Mouse (Mus musculus) cerebellum, adult 18-20 months (tissue): ENCODE data around the gene Coro1c.

Experiments
- DNase-seq, 2 experiments: peaks; one replicate each; pipeline ENCODE4 v3.0.0; 2021

The Coro1c gene

GRCm38 (mm10) chr5:113908592-113909441 is at the start of gene Coro1c:
Gene Coro1c (minus strand): TSS chr5:113908758.
- peak; percentile 97 to 100 for DNase-seq

- DNase-seq = peak; percentile 80 to 81
Measured at GRCm38 (mm10) chr5:113956510-113956909, 48.0 kb upstream of the Coro1c start.

DNA sequence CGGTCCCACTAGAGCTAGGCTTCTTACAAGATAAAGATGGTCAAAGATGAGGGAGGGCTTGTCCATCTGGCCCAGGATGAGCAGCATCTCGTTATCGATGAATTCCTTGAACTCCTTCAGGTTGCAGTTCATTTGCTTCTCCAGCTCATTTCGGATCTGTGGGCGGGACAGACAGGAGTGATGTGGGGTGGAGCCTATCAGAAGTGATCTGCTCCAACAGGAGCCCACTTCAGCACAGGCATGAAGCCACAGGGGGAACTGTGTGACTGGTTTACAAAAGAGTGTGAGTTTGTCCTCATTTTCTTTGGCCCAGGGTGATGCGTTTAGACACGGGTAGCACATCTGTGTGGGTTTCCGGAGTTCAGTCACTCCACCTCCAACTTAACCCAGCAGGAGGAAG is 47.1 kb upstream of the Coro1c start:
- DNase-seq = no peak

DNA sequence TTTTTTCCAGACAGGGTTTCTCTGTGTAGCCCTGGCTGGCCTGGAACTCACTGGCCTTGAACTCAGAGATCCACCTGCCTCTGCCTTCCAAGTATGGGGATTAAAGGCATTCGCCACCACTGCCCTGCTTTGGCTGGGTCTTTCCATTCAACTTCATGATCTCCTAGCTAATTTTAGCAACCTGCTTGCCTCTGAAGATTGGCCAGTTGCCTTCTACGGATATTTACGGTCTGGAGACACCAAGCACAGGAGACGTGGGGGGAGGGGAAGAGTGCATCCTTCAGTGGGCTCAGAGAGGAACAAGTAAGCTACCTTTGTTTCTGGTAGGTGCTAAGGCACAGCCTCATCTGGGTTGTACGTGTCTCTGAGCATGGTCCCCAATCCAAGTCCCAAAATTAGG is 46.7 kb upstream of the Coro1c start:
- no peak for DNase-seq

DNA sequence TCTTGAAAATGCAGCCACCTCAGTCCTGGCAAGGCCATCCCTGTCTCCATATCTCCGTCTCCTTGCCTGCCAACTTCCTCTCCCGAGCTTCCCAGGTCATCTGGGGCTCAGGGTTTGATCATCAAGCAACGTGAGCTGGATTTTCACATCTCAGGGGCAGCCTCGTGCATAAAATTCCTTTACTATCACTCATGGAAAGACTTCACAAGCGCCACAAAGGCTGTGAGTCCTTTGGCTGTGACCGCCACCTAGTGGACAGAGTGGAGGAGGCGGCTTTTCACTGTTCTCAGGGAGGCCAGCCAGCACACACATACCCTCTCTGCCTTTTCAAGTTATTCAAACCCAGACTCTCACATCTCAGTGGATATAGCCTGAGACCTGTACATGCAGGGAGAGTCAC is 45.9 kb upstream of the Coro1c start:
- DNase-seq = peak; percentile 87 to 89

- no peak for DNase-seq
Measured at GRCm38 (mm10) chr5:113952519-113952918, 44.0 kb upstream of the Coro1c start.

DNA sequence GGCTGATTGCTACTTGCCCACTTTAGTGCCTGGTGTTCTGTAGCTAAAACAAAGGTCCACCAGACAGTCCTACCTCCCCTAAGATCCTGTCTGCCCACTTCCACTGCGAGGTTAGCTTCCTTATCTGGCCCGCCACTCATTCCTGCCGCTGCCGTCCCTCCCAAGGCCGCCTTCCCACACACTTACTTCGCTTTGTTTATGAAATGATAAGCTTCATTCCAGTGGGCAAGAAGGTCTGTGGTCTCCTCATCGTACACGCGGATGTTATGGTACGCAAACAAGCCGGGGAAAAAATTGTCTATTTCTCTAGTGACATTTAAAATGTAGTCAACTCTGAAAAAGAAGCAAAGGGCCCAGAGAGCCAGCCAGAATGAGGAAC is 43.1 kb upstream of the Coro1c start:
- DNase-seq = no peak

- DNase-seq = peak; percentile 77 to 85
Measured at GRCm38 (mm10) chr5:113950786-113951692, 42.5 kb upstream of the Coro1c start.

GRCm38 (mm10) chr5:113950133-113950532 is 41.6 kb upstream of the Coro1c start:
- DNase-seq = peak; percentile 29 to 53

GRCm38 (mm10) chr5:113947280-113947679 is 38.7 kb upstream of the Coro1c start:
- no peak for DNase-seq

GRCm38 (mm10) chr5:113945126-113945525 is 36.6 kb upstream of the Coro1c start:
- DNase-seq = no peak

DNA sequence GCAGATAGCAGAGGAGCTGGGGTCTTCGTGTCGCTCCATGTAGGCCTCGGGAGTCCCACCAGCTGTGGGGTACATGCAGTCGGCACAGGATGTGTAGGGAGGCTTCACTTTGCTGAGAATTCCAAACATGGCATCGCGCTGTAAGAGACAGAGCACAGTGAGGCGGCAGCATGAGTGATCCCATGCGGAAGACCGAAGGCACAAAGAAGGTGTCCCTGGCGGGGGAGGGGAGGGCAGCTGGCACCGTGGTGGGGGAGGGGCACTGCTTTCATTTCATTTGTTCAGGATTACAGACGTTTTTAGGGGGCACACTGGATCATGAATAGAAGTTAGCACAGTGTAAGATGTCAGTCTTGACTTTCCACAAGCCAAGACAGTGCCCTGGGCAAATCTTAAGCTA is 34.8 kb upstream of the Coro1c start:
- DNase-seq = no peak

GRCm38 (mm10) chr5:113942580-113942979 is 34.0 kb upstream of the Coro1c start:
- no peak for DNase-seq

DNA sequence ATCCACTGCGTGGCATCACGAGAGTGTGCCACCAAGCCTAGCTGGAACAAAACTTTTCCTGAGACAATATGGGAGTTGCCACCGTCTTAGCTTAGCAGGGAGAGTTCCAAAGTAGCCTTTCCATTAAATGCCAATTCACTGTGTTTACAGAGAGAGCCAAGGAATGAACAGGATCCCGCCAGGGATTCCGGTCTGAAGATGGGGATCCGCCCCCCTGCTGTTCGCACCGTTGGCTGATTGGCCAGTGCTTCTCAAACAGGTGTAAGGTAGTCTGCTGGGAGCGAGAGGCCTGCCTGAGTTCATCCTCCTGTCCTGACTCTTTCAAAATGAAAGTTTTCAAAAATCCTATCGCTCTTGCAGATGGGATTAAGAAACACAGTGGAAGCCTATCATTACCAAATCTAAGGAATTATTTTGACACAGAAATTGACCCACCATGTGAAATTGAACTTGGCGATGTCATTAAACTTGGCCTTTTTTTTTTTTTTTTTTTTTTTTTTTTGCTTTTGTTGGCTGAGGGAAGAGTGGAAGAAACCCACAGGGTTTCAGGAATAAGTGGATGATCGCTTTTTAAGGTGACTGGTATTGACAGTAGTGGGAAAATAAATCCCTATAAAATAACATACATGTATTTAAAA is 30.8 kb upstream of the Coro1c start:
- peak; percentile 33 to 39 for DNase-seq

DNA sequence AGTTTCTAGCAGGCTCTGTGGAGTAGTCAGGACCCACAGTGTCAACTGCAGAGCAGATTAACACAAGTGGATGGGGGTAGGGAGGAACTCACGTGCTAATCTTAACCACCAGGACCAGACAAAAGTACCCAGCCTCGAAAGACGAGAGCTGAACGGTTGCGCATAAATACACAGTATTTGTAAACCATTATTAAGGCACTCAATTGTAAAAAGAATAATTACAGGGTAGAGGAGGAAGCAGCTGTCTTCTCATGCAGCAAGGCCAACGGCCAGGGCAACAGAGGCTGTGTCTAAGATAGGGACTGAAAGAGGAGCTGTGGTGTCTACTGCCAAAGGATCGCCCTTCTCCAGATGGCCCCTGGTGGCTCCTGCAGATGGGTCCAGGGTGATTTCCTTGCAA is 29.1 kb upstream of the Coro1c start:
- DNase-seq = no peak

DNA sequence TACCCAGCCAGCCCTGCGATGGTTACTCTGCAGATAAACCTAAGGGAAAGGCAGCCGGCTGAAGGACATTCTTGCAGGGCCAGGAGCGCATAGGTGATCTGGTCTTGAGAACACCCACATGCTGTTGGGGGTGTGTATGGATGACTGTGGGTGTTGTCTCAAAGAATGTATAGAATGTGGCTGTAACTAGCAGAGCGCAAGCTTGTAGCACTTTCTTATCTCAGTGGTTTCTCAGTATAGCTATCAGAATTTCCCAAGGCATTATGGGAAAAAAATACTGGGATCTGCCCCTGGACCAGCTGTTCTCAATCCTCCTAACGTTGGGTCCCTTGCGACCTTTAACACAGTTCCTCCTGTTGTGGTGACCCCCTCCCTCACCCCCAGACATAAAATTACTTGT is 25.3 kb upstream of the Coro1c start:
- no peak for DNase-seq

GRCm38 (mm10) chr5:113933480-113933879 is 24.9 kb upstream of the Coro1c start:
- DNase-seq = no peak

DNA sequence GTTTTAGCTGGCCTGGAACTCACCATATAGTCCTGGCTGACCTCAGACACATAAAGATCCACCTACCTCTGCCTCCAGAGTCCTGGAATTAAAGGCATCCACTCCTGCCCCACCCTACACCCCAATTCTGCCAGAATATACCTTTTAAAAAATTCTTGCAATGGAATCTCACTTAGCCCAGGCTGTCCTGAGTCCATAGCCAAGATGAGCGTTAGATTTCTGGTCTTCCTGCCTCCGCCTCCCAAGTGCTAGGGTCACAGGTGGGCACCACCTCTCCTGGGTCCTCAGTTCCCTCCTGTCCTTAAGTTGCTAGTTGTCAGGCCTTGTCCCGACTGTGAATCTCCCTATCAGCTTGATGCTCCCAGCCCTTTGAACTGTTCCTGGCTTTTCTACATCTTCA is 23.8 kb upstream of the Coro1c start:
- no peak for DNase-seq

DNA sequence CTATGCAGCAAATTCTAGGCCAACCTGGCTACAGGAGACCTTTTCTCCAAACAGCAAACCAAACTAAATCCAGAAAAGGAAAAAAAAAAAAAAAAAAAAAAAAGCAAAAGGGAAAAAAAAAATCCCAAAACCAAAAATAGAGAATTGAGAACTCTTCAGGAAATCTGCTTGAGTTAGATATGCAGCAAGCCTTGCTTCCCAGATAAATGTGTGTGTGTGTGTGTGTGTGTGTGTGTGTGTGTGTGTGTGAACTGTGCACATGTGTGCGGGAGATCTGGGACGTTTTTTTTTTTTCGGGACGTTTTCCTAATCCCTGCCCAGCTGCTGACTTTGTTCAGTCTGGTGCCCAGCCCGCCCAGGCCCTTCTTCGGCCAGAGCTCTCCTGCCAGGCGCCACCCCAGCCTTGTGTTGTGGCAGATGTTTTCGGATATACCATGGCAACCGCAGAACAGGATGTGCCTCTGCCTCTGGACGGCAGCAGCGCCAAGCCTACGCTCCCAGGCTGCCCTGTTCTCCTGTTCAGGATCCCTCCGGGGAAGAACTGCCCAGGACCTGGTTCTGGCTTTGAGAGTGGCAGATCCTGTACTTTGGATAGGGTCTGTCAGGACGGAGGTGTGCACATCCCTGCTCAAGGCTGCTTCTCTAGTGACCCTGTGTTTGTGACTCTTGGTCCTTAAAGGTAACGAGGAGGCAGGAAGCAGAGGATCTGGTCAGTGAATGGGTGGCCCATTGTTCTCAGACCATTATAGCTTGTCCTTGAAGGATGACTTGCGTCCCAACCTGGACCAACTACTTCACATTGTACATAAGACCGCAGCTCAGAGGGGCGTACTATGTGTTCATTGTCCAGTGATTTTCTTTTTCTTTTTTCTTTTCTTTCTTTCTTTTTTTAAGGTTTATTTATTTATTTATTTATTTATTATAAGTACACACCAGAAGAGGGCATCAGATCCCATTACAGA is 22.4 kb upstream of the Coro1c start:
- DNase-seq = no peak

DNA sequence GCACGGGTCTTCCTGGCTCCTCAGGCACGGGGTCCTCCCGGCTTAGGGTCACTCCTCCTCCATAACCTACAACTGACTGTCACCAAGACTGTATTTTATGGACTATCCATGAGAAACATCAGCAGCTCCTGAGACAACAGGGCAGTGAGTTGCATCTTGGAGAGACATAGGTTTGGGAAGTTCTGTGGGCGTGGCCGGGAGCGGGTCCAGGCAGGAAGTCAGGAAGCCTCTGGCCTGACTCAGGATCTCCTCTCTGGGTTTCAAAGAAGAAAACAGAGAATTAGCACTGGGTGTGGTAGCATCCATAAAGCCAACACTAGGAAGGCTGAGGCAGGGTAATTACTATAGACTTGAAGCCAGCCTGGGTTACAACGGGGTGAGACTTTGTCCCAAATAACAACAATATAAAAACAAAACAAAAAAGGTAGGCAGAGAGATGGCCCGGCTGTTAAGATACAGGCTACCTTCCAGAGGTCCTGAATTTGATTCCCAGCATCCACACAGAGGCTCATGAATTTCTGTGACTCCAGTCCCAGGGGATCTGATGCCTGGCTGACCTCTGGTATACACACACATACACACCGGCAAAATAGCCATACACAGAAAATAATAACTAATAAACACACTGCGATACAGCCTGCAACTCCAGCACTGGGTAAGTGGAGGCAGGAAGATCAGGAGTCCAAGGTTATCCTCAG is 21.5 kb upstream of the Coro1c start:
- DNase-seq = no peak

DNA sequence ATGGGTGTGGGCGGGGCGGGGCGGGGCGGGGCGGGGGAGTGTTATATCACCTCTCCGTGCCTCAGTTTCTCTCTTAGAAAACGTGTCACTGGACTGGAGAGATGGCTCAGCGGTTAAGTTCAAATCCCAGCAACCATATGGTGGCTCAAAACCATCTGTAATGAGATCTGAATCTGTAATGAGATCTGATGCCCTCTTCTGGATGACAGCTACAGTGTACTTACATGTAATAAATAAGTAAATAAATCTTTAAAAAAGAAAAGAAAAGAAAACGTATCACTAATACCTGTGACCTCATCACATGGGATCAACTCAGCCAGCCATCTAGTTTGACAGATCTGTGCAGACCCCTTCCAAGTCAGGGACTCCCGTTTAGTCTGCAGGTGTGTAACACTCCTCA is 21.0 kb upstream of the Coro1c start:
- DNase-seq = no peak

- DNase-seq = no peak
Measured at GRCm38 (mm10) chr5:113924608-113925007, 16.1 kb upstream of the Coro1c start.
